Mouse (Mus musculus) cerebellum, adult 2 months (tissue): ENCODE data around the gene Reg1.

Source experiments
- CTCF ChIP-seq: fragments of 200-500 bp; IDR thresholded peaks from 2 replicates; pipeline ENCODE4 v1.5.1; 2011; ENCODE audit warnings: low read depth, mild to moderate bottlenecking, control low read depth, low read length, moderate library complexity, borderline replicate concordance; ENCODE audit not compliant: insufficient read depth
- POLR2A ChIP-seq: fragments of 200-500 bp; IDR thresholded peaks from 2 replicates; pipeline ENCODE4 v1.6.1; 2011; ENCODE audit warnings: low read length, control low read depth, borderline replicate concordance; ENCODE audit not compliant: insufficient read depth

GRCm38 (mm10) chr6:78447202-78447601 lies 24.7 kb downstream of the Reg1 start:
- TF ChIP-seq CTCF (no peak), POLR2A (no peak)
